In the genomic region with DNA sequence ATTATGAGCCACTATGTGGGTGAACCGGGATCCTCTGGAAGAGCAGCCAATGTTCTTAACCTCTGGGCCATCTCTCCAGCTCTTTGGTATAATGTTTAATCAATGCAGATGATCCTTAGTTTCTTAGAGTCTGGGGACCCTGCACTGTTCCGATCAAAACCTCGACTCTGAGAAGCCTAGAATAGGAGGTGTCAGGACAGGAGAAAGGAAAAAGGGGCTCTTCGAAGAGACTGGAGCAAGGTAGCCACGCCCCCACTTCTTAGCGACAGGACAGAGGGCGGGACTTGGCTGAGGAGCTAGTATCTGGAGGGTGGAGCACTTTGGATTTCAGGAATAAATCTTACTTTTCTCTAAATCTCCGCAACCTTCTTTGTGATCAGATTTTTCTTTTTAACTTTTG, we compare ENCODE assay signal across 9 mouse cellular contexts. TPM values are rescaled to one million over a fixed set of nuclear protein-coding genes. Genes with fewer than 3 reads are reported as not detected.
DNase-seq lines count a peak whose midpoint lies in the region; ATAC-seq and TF ChIP-seq lines count a peak whose summit lies in the region.
"Had no signal": no experiment of that assay in that cellular context is flagged by ENCODE, and none has a peak within 500 bp of the region (broad histone marks: within the 10 kb centered on the region; RNA-seq: fewer than 3 reads in every experiment).

No protein-coding gene starts in this region.

- TF ChIP-seq POLR2A in small intestine, adult 2 months (IDR thresholded peaks at IDR 0.05; ENCODE audit: low read depth, low read length), result no peak

- peaks cover 13% of the 10 kb centered on the region for H3K36me3 ChIP-seq in limb, embryonic 15.5 days
- H3K36me3 ChIP-seq in small intestine, adult 2 months (ENCODE audit: control insufficient read depth, insufficient read depth, low read length), result no peaks in the 10 kb centered on the region

- peak overlapping the region; percentile 68 for H3K27ac ChIP-seq in limb, embryonic 15.5 days
- peak overlapping the region; percentile 98 for H3K27ac ChIP-seq in small intestine, adult 2 months (ENCODE audit: insufficient read depth, low read depth, low read length)

- H3K27me3 ChIP-seq in limb, embryonic 15.5 days, result no peaks in the 10 kb centered on the region
- H3K27me3 ChIP-seq in small intestine, adult 2 months (ENCODE audit: control insufficient read depth, insufficient read depth, low read length), result no peaks in the 10 kb centered on the region

- H3K4me2 ChIP-seq in limb, embryonic 15.5 days, result peak overlapping the region; percentile 90

- no peak for TF ChIP-seq CTCF in small intestine, adult 2 months (IDR thresholded peaks at IDR 0.05; ENCODE audit: extremely low read depth, insufficient read length, insufficient replicate concordance, low read depth, low read length)

- H3K4me3 ChIP-seq in limb, embryonic 15.5 days, result peak overlapping the region; percentile 76
- H3K4me3 ChIP-seq in small intestine, adult 2 months (ENCODE audit: low read depth, low read length), result peak overlapping the region; percentile 42; the same call in 1 of the 2 replicates

- peak; percentile 51 to 54 for DNase-seq in cerebellum, postnatal 10 days
- no peak for DNase-seq in cerebellum, adult 11 months
- DNase-seq in adipocyte (ENCODE audit: low spot score), result peak; percentile 84
- peak; percentile 27 to 43 for DNase-seq in heart, postnatal 14 days
- no peak for DNase-seq in ovary, adult 18-20 months (ENCODE audit: low spot score)
- DNase-seq in right cerebral cortex, adult 18-20 months, result no peak

- peaks cover 43% of the 10 kb centered on the region for H3K4me1 ChIP-seq in limb, embryonic 15.5 days
- peaks cover 28% of the 10 kb centered on the region for H3K4me1 ChIP-seq in small intestine, adult 2 months (ENCODE audit: control insufficient read depth, insufficient read depth, insufficient read length, low read length)

- no peak overlapping the region for H3K9ac ChIP-seq in limb, embryonic 15.5 days

- 10% methylated on average over 8 of the region's 8 CpGs for WGBS in limb, embryonic 15.5 days
- WGBS in small intestine, adult 2 months, result 5% methylated on average over 8 of the region's 8 CpGs

- no peak for ATAC-seq in limb, embryonic 15.5 days (ENCODE audit: insufficient number of reproducible peaks, low FRiP score, low TSS enrichment, low read depth)

- no peaks in the 10 kb centered on the region for H3K9me3 ChIP-seq in limb, embryonic 15.5 days

- intact Hi-C loops in heart, postnatal 14 days (cut with DNase I), result loop anchor here (5.0 kb wide), 1 partner anchor 103 kb away; no protein-coding TSS in a partner anchor

RNA-seq across cellular contexts. Expression of gene Rhod, which starts 1.0 kb away (rescaled TPM):
- total RNA-seq in heart, postnatal 14 days (2021), result 1 to 10 TPM; 5.9 to 6.6 TPM
- 45.2 and 53.6 TPM in 2 replicates for polyA plus RNA-seq in limb, embryonic 15.5 days (2015; fragmentation: Nextera tagmentation; extraction: Ambion mirVana)
- polyA plus RNA-seq in small intestine, adult 2 months (2012; rRNA removed), result 56.0 and 168 TPM in 2 replicates

RNA-seq across cellular contexts. Expression of gene Syt12, which starts 37.0 kb away (rescaled TPM):
- 1 to 10 TPM; 1.8 to 5.0 TPM for total RNA-seq in heart, postnatal 14 days (2021)
- polyA plus RNA-seq in limb, embryonic 15.5 days (2015; fragmentation: Nextera tagmentation; extraction: Ambion mirVana), result 0.55 and 0.76 TPM in 2 replicates
- 9.3 and 41.8 TPM in 2 replicates for polyA plus RNA-seq in small intestine, adult 2 months (2012; rRNA removed)

RNA-seq across cellular contexts. Expression of gene Kdm2a, which starts 42.1 kb away (rescaled TPM):
- total RNA-seq in heart, postnatal 14 days (2021), result 10 to 100 TPM; 47.6 to 49.5 TPM
- polyA plus RNA-seq in limb, embryonic 15.5 days (2015; fragmentation: Nextera tagmentation; extraction: Ambion mirVana), result 40.9 and 41.2 TPM in 2 replicates
- 37.8 and 100 TPM in 2 replicates for polyA plus RNA-seq in small intestine, adult 2 months (2012; rRNA removed)

RNA-seq across cellular contexts. Expression of gene 2010003K11Rik, which starts 58.2 kb away (rescaled TPM):
- under 1 TPM in 1 of 2 experiments, not detected in 1; 0.48 TPM for total RNA-seq in heart, postnatal 14 days (2021)
- not detected in 2 replicates for polyA plus RNA-seq in limb, embryonic 15.5 days (2015; fragmentation: Nextera tagmentation; extraction: Ambion mirVana)
- polyA plus RNA-seq in small intestine, adult 2 months (2012; rRNA removed), result 84.7 and 128 TPM in 2 replicates
- total RNA-seq: left cerebral cortex, postnatal 10 days had no signal

Comparison
In these comparisons a context has a peak if more than half of its experiments do, and no peak if none do; other contexts are left out.
1. DNase-seq: peak in cerebellum, postnatal 10 days (2 of 2), adipocyte (single experiment) and heart, postnatal 14 days (2 of 2); none in cerebellum, adult 11 months (single experiment), ovary, adult 18-20 months (single experiment) and right cerebral cortex, adult 18-20 months (single experiment).